Mouse (Mus musculus) spleen, postnatal 4 days (tissue): ENCODE measurements around the gene Slc35f1.
"Not testable (repeated sequence)": the region's sequence is repeated elsewhere in the genome, so short reads cannot be mapped to it uniquely, and the experiment has no call there.

Experiments used
- DNase-seq, 2 experiments: peaks; one replicate each; pipeline ENCODE4 v3.0.0; 2022; ENCODE audit warnings: low spot score in 2 of 2

The Slc35f1 gene

GRCm38 (mm10) chr10:52787075-52787474 lies 96.7 kb downstream of the Slc35f1 start:
- no peak for DNase-seq

GRCm38 (mm10) chr10:52791560-52791959 lies 101.2 kb downstream of the Slc35f1 start:
- no peak for DNase-seq

- DNase-seq, result no peak
Observed at GRCm38 (mm10) chr10:52797454-52797853, 107.1 kb downstream of the Slc35f1 start.

GRCm38 (mm10) chr10:52807808-52808207 lies 117.5 kb downstream of the Slc35f1 start:
- no peak for DNase-seq

- no peak for DNase-seq
Observed at GRCm38 (mm10) chr10:52812861-52813260, 122.5 kb downstream of the Slc35f1 start.

GRCm38 (mm10) chr10:52814358-52814757 lies 124.0 kb downstream of the Slc35f1 start:
- no peak for DNase-seq

- no peak for DNase-seq
Observed at GRCm38 (mm10) chr10:52819661-52820060, 129.3 kb downstream of the Slc35f1 start.

GRCm38 (mm10) chr10:52822909-52823308 lies 132.6 kb downstream of the Slc35f1 start:
- no peak for DNase-seq

GRCm38 (mm10) chr10:52825746-52826145 lies 135.4 kb downstream of the Slc35f1 start:
- DNase-seq, result no peak

GRCm38 (mm10) chr10:52840819-52841218 lies 150.5 kb downstream of the Slc35f1 start:
- no peak for DNase-seq

GRCm38 (mm10) chr10:52851994-52852393 lies 161.7 kb downstream of the Slc35f1 start:
- no peak for DNase-seq

GRCm38 (mm10) chr10:52860851-52861250 lies 170.5 kb downstream of the Slc35f1 start:
- DNase-seq, result no peak

GRCm38 (mm10) chr10:52864936-52865335 lies 174.6 kb downstream of the Slc35f1 start:
- DNase-seq, result no peak

- DNase-seq, result no peak
Observed at GRCm38 (mm10) chr10:52871110-52871509, 180.8 kb downstream of the Slc35f1 start.

GRCm38 (mm10) chr10:52874133-52874532 lies 183.8 kb downstream of the Slc35f1 start:
- no peak for DNase-seq

GRCm38 (mm10) chr10:52874712-52875111 lies 184.4 kb downstream of the Slc35f1 start:
- DNase-seq, result no peak

GRCm38 (mm10) chr10:52877263-52878021 lies 187.1 kb downstream of the Slc35f1 start:
- DNase-seq, result no peak

- DNase-seq, result no peak
Observed at GRCm38 (mm10) chr10:52878093-52878801, 187.9 kb downstream of the Slc35f1 start.

- DNase-seq, result not testable (repeated sequence)
Observed at GRCm38 (mm10) chr10:52896724-52897123, 206.4 kb downstream of the Slc35f1 start.

GRCm38 (mm10) chr10:52904914-52905313 lies 214.6 kb downstream of the Slc35f1 start:
- no peak for DNase-seq

GRCm38 (mm10) chr10:52911762-52912161 lies 221.4 kb downstream of the Slc35f1 start:
- DNase-seq, result no peak

- DNase-seq, result no peak
Observed at GRCm38 (mm10) chr10:52918715-52919114, 228.4 kb downstream of the Slc35f1 start.

GRCm38 (mm10) chr10:52923143-52923542 lies 232.8 kb downstream of the Slc35f1 start:
- DNase-seq, result no peak
